ENCODE assay signal across 27 mouse cellular contexts in genomic region chr5:133218801-133219200, GRCm38 (mm10).
DNase-seq lines count a peak whose midpoint lies in the region; ATAC-seq lines count a peak whose summit lies in the region.
"Had no signal": no experiment of that assay in that cellular context is flagged by ENCODE, and none has a peak within 500 bp of the region (broad histone marks: within the 10 kb centered on the region; RNA-seq: fewer than 3 reads in every experiment).

No protein-coding gene starts in this region.

- 29% methylated on average over 3 of the region's 3 CpGs for WGBS in forebrain, embryonic 14.5 days
- 41% methylated on average over 3 of the region's 3 CpGs for WGBS in forebrain, embryonic 12.5 days

- no peaks in the 10 kb centered on the region for H3K27me3 ChIP-seq in forebrain, embryonic 14.5 days (replicated peaks; ENCODE audit: control insufficient read depth, insufficient read depth, low read length)
- no peaks in the 10 kb centered on the region for H3K27me3 ChIP-seq in forebrain, embryonic 12.5 days
- H3K27me3 ChIP-seq: CH12.LX; embryonic facial prominence, embryonic 13.5 days; embryonic facial prominence, embryonic 15.5 days; forebrain, embryonic 13.5 days; Patski had no signal

- H3K9ac ChIP-seq in forebrain, embryonic 14.5 days (ENCODE audit: low read length): no peak overlapping the region
- no peak overlapping the region for H3K9ac ChIP-seq in forebrain, embryonic 12.5 days
- H3K9ac ChIP-seq: embryonic facial prominence, embryonic 13.5 days; embryonic facial prominence, embryonic 15.5 days; forebrain, embryonic 13.5 days had no signal

- DNase-seq in embryo, embryonic 10 days (ENCODE audit: low spot score): peak; percentile 17
- no peak for DNase-seq in embryo, embryonic 11 days
- DNase-seq in forebrain, embryonic 14.5 days (ENCODE audit: low spot score): peak; percentile 45
- DNase-seq in forelimb bud, embryonic 11.5 days (ENCODE audit: low read depth, low spot score): peak; percentile 10
- DNase-seq in left cerebral cortex, adult 9 months (ENCODE audit: low spot score in 2 of 2): no peak
- DNase-seq in gastrocnemius, adult 18-20 months (ENCODE audit: low spot score): no peak
- DNase-seq: adrenal gland, adult 8-10 months; adrenal gland, postnatal 14 days; B cell, adult 2 months; cerebellum, adult 11 months; cerebellum, adult 18-20 months; cerebellum, adult 8-10 months; cerebellum, adult 9-11 months; cerebellum, postnatal 14 days; cerebellum, postnatal 36 days had no signal

- H3K27ac ChIP-seq in forebrain, embryonic 14.5 days (ENCODE audit: low read depth, low read length): no peak overlapping the region
- no peak overlapping the region for H3K27ac ChIP-seq in forebrain, embryonic 12.5 days
- H3K27ac ChIP-seq: embryonic facial prominence, embryonic 13.5 days; embryonic facial prominence, embryonic 15.5 days; forebrain, embryonic 10.5 days; forebrain, embryonic 13.5 days had no signal

- H3K9me3 ChIP-seq in forebrain, embryonic 14.5 days (replicated peaks; ENCODE audit: control insufficient read depth, low read length): no peaks in the 10 kb centered on the region
- no peaks in the 10 kb centered on the region for H3K9me3 ChIP-seq in forebrain, embryonic 12.5 days
- H3K9me3 ChIP-seq: embryonic facial prominence, embryonic 13.5 days; embryonic facial prominence, embryonic 15.5 days; forebrain, embryonic 10.5 days; forebrain, embryonic 13.5 days had no signal

- no peaks in the 10 kb centered on the region for H3K4me1 ChIP-seq in forebrain, embryonic 14.5 days (ENCODE audit: control insufficient read depth, insufficient read depth, low read length)
- no peaks in the 10 kb centered on the region for H3K4me1 ChIP-seq in forebrain, embryonic 12.5 days
- H3K4me1 ChIP-seq: embryonic facial prominence, embryonic 13.5 days; embryonic facial prominence, embryonic 15.5 days; forebrain, embryonic 10.5 days; forebrain, embryonic 13.5 days had no signal

- no peak overlapping the region for H3K4me3 ChIP-seq in forebrain, embryonic 14.5 days (ENCODE audit: low read depth, low read length)
- H3K4me3 ChIP-seq in forebrain, embryonic 12.5 days (replicated peaks): no peak overlapping the region
- H3K4me3 ChIP-seq: embryonic facial prominence, embryonic 13.5 days; embryonic facial prominence, embryonic 15.5 days; erythroblast, embryonic 14.5 days; forebrain, embryonic 10.5 days; forebrain, embryonic 13.5 days had no signal

- ATAC-seq in forebrain, embryonic 14.5 days: no peak
- ATAC-seq in forebrain, embryonic 12.5 days (ENCODE audit: low FRiP score): no peak
- ATAC-seq: activated CD4-positive, CD25-positive, alpha-beta regulatory T cell, adult 4 months; CD4-positive, CD25-positive, alpha-beta regulatory T cell, adult 4 months; forebrain, embryonic 13.5 days; forebrain, embryonic 16.5 days; Patski had no signal

- no peak overlapping the region for H3K4me2 ChIP-seq in forebrain, embryonic 14.5 days (ENCODE audit: low read length)
- no peak overlapping the region for H3K4me2 ChIP-seq in forebrain, embryonic 12.5 days
- H3K4me2 ChIP-seq: embryonic facial prominence, embryonic 13.5 days; embryonic facial prominence, embryonic 15.5 days; forebrain, embryonic 13.5 days had no signal

- H3K36me3 ChIP-seq in forebrain, embryonic 14.5 days (ENCODE audit: control insufficient read depth, insufficient read depth, low read length): no peaks in the 10 kb centered on the region
- no peaks in the 10 kb centered on the region for H3K36me3 ChIP-seq in forebrain, embryonic 12.5 days (replicated peaks)
- H3K36me3 ChIP-seq: embryonic facial prominence, embryonic 13.5 days; embryonic facial prominence, embryonic 15.5 days; forebrain, embryonic 10.5 days; G1E had no signal

Comparison
In these comparisons a context has a peak if more than half of its experiments do, and no peak if none do; other contexts are left out.
1. DNase-seq: peak in embryo, embryonic 10 days (single experiment), forebrain, embryonic 14.5 days (single experiment) and forelimb bud, embryonic 11.5 days (single experiment); none in embryo, embryonic 11 days (single experiment), left cerebral cortex, adult 9 months (0 of 2) and gastrocnemius, adult 18-20 months (single experiment).